Mouse (Mus musculus): ENCODE results near the gene Pax6.

GRCm38 (mm10) chr2:105668271-105669270 lies at the start of gene Pax6:
- TF ChIP-seq CTCF (IDR thresholded peaks at IDR 0.05; ENCODE audit: low read depth) (no peak), EP300 (IDR thresholded peaks at IDR 0.05; ENCODE audit: low read depth) (no peak)

Data from heart, postnatal 0 days (tissue).